Mouse (Mus musculus) 3134 (cell line): ENCODE measurements around the gene Cd59a.
"Not testable (repeated sequence)": the region's sequence is repeated elsewhere in the genome, so short reads cannot be mapped to it uniquely, and the experiment has no call there.

Source experiments
- DNase-seq: peaks from one replicate; pipeline ENCODE4 v3.0.0-alpha.2; 2011; ENCODE audit warnings: low spot score; ENCODE audit not compliant: insufficient read length; ENCODE audit errors: extremely low read depth

Gene Cd59a

DNA sequence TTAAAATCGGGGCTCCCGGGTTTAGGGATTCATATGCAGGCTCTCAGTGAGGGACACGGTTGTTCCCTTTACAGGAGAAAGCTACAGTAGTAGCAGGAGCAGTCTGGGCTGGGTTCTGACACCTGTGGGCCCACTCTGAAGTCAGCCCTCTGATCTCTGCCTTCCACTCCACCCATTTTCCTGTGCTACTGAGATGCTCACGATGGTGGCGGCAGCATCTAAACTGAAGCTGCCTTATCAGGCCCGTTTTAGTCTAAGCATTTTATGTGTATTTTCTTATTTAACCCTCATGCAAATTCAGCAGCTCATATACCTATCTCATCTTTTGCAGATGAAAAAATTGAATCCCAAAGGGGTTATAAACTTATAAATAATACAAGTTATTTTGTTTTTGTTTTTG lies 9.2 kb downstream of the Cd59a start:
- DNase-seq, result no peak

DNA sequence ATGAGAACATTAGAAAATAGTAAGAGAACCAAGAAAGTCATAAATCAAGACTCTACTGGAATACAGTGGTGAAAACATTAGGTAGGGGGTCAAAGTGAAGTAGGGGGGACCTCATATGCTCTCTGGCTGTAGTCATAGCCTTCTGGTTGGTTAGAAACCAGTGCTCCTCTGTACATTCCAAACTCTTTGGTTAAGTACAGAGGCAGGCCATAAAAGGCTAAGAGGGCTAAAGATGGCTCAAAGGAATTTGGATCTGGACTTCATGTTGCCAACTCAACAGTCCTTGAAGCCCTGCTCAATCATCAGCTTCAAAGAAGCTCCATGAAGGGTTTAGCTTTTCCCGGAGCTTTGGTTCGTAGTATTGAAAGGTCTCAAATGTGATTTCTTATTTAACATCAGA lies 13.4 kb downstream of the Cd59a start:
- DNase-seq, result not testable (repeated sequence)

DNA sequence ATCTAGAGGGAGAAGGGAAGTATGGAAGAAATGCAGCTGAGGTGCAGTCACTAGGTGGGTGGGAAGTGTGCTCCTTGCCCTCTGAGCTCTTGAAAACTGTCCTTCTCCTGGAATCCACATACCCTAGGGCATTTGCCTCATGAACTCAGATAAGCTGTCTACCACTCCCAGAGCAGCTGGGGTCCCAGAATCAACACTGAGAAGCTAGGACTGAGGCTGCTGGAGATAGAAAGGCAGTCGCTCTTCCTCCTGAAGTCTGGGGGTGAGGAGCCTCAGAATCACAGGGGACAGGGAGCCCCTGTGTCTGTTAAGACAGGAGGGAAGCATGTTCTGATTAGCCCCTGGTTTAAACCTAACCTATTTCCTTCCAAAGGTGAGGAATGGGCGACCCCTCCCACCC lies 13.9 kb downstream of the Cd59a start:
- no peak for DNase-seq

DNA sequence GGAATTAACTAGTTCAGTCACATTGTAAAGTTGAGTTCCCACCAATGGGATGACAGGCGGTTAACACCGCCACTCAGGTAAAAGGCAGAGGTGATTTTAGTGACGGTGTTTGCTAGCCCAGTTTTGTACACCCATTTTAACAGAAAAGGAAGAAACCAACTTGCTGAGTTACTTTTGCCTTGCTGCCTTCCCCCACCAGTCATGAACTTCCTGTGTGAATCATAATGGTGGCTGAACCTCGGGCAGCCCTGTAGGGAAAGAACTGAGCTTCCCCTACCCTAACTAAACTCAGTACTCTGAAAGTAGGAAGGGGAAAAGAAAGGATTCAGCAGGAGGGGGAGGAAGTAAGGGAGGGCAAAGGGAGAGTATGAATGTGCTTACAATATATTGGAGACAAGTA lies 14.4 kb downstream of the Cd59a start:
- DNase-seq, result no peak

DNA sequence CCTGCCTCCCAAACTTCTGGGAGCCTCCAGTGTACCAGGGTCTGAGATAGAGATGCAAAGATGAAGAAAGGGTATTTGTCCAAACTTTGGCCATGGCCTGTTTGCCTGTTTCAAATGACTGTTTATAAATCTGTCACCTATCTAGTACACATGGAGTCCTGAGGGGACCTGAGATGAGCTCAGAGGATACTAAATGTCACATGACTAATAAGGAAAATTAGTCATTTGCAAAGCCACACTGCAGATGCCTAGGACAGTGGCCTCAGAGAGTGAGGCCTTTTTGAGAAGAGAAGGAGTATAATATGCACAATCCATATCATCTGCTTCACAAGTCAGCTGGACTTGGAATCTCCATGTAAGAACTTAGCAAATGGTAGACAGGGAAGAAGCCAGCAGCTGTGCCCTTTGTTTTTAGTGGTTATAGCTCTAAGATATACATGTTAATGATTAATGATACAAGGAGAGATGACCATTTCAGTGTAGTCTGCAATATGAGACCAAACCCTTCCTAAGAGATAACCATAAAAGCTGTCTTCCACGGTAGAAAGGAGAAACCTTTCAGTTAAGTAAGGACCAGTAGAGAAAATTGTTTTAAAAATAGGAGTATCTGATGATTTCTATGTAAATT lies 15.7 kb downstream of the Cd59a start:
- not testable (repeated sequence) for DNase-seq

DNA sequence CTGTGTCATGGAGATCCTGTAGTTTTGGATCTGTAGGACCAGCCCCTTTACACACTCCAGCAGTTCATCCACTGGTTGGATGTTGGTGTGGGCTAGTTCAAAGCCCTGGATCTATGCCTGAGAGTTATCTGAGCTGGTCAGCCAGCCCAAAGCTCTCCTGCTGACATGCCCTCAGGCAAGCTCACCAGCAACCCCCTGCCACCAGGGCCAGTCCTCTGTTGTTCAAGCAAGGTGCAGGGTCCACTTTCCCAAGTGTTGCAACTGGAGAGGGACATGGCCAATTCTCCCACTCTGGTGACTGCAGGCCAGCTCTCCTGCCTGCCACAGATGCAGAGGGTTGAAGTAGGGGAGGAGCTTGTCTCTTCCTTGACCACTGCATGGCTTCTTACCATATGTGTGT lies 18.0 kb downstream of the Cd59a start:
- DNase-seq, result not testable (repeated sequence)

DNA sequence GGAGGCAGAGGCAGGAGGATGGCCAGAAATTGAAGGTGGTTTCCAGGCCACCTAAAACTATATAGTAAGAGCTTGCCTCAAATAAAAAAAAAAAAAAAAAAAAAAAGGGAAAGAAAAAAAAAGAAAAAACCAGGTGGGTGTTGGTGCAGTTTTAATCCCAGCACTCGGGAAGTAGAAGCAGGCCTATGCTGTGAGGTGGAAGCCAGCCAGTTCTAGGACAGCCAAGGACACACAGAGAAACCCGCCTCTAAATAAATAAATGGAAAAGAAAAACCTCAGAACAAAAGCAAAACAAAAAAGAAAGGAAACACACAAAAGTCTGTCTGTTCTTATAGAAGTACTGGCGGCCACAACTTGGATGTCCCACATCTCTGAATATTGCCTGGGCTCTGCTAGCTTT lies 19.3 kb downstream of the Cd59a start:
- no peak for DNase-seq

DNA sequence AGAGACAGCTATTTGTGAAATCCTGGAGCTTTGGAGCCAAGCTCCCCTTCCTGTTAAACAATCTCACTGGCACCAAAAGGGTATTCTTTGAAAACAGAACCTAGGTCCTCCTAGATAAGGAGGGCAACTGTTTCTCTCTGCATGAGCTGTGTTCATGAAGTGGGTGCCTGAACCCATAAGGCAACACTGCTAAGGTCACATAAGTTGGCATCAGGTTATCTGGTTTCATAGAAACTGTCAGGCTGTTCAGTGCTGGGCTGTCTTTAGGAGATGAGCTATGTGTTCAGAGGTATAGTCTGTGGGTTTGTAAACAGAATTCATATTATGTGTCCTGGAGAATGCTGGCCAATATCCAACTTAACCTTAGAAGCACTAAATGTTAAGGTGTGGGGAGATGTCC lies 21.6 kb downstream of the Cd59a start:
- DNase-seq, result not testable (repeated sequence)

DNA sequence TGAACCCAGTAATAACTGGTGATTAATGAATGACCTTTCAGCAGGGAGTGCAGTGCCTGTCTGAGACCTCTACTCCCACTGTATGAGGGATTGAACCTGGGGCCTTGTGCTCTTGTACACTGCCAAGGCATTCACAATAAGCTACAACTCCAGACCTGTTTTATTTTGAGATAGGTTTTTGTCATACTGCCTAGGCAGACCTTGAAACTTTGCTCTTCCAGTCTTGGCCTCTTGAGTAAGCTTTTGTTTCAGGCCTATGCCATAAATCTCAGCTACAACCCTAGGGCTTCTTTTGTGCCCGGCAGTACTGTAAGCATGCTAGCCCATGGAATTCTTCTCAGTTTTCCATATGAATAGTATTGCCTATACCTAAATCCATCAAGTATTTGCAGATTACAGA lies 23.5 kb downstream of the Cd59a start:
- DNase-seq, result no peak

DNA sequence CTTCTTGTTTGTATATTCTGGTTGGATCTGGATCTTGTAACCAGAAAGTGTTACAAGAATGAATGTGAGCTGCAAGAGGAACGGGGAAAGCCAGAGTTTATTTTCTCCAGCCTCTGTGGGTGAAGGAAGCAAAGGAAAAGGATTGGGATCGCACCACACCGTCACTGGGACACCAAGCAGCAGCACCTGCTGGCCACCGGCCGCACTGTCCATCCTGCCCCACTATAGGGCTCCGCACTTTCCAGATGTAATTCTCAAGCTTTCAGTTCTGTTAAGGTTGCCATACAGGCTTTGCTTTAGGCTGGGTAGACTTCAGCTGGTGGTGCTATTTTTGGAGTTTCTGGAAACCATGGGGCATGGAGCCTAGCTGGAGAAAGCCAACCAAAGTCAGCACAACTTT lies 24.7 kb downstream of the Cd59a start:
- DNase-seq, result no peak

DNA sequence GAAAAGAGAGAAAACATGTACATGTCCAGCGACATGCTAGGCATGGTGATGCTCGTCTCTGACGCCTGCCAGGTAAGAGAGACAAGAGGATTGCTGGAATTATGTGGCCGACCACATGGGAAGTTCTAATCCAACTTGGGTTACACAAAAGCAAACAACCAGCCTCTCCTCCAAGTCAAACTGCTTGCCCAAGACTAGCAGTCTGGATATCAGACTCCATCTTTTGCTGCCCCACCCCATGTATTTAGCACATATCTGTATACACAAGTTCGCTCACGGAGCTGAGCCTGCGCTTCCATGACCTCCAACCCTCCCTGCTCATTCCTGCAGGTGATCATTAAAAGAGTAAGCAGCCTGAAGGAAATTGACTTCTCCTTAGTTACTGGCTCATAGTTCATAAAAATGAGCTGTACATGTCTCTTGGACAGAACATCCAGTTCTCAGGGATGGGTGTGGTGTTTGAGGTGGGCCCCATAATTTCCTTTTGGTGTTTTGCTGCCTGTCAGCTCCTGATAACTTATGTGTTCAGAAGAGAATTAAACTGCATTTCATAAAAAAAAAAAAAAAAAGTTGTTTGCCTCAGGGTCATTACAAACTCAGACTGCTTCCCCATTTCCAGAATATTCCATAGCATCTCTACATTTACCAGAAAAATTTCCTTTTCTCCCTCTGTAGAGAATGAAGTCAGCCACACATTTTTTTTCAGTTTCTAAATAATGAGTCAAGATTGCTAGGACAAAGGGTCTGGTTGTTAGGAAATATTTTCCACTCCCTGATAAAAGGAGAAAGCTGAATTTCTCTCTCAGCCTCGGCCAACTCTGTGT lies 26.3 kb downstream of the Cd59a start:
- DNase-seq, result no peak

DNA sequence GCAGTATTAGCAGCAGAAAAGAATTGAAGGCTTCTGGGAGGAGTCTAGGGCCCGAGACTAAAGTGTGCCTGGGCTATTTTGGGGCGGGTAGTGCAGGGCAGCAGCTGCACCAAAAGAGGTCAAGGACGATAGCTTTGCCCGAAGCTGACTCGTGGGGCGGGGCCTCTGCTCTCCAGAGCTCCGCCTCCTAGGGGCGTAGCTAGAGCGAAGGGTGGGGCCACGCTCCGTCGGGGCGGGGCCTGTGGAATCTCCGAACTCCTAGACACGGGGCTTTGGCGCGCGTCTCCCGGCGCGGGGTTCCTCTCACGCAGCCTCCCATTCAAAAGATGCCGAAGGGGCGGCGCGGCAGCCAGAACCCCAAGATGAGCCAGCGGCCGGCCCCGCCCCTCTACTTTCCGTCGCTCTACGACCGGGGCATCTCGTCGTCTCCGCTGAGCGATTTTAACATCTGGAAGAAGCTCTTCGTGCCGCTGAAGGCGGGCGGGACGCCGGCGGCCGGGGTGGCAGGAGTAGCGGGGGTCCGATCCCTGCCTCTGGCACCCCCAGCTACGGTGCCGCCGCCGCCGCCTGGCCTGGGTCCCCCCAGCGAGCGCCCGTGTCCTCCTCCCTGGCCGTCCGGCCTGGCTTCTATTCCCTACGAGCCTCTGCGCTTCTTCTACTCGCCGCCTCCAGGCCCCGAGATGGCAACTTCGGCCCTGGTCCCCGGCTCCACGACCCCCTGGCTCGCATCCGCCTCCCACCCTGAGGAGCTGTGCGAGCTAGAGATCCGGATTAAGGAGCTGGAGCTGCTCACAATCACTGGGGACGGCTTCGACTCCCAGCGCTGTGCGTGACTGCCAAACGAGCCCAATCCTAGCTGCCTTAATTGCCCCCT lies 27.1 kb downstream of the Cd59a start, which contains the start of gene A930018P22Rik:
A930018P22Rik (plus strand) TSS at position 265 of the 874 bp plus-strand sequence.
- no peak for DNase-seq

DNA sequence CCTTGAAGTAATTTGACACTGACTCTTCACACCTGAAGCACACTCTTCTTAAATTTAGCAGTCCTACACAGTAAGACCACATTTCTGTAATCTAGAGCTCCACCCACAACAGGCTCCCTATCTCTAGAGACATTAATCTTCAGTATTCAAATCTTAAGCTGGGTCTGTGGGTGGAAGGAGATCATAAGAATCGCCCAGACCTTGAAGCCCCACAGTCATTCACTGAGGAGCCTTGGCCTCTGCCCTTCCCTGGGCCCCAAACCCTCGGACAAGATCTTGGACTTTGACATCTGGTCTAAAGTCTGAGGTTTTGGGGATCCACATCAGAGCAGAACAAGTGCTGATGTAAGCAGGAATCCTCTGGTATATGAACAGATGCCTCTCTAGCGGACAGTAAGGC lies 27.9 kb downstream of the Cd59a start:
- no peak for DNase-seq

DNA sequence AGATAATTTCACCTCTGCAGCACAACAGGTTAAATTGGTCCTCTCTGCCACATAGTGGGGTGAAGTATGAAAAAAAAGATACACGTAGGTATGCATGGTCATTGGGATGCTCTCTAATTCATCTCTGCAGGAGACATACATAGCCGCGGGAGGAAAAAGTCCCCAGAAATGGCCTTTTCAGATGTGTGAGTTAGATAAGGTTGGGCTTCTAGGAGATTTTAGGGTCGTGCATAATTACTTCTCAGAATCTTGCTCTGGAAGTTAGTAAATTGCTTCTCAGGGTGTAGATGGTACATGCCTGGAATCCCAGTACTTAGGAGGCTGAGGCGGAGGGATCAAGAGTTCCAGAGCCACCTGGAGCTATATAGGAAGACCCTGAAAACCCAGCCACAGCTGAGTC lies 28.5 kb downstream of the Cd59a start:
- DNase-seq, result no peak

DNA sequence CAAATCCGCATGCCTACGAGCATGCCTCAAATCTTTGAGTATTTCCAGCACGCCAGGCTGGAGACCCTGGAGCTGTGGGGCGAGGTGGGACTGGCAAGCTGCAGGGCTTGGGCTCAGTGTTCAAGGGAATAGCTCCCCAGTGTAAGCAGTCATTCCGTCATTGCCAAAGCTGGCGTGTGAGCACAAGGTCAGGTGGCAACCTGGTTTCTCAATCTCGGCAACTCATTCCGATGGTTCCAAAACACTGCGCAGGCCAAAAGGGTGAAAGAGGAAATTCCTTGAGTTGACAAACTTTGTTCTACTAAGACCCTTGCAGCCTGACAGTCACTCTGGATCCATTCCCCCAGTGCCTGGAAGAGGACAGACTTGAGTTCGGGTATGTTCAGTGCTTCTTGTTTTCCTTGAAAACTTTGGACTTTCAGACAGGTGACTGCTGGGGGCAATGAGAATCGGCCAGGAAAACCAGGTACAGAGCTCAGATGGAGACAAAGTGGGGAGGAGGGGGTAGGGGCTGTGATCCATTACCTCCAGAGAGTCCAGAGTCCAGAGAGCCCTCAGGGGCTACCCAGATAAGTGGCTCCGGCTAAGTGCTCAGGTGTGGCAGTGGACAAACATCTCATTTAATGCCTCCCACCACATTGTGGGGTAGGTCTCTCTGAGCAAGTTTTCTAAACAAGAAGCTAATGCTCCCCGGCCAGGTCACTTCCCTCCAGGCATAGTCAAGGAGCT lies 33.4 kb downstream of the Cd59a start:
- no peak for DNase-seq

DNA sequence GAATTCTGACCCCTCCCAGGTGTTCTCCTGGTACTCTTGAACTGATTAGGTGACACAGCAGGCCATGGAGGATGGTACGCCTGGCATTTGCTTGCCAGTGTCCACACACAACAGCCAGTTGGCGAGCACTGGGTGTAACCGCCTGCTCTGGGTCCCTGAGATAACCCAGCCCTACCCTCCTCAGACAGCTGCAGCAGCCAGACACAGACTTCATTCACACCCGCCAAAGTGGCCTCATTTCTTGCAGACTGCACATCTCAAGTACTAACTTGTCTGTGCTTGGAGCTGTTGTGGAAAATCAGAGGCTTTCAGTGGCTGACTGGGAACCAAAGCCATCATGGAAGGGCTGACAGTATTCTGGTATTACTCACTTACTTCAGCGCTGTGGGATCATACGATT lies 34.6 kb downstream of the Cd59a start:
- no peak for DNase-seq

DNA sequence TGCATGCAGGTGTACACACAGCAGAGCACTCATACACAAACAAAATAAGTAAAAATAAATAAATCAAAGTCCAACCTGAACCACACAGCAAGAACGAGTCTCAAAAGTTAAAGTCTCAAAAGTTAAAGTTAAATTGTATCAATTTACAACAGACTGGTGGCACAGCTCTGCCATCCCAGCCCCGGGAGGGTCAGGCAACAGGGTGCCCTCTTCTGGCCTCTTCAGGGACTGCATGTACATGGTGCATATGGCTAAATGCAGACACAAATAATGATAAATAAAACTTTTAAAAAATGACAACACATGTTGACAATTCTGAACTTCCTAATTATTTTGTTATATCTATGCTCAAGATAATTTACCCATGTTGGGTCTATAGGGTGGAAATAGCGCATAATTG lies 35.4 kb downstream of the Cd59a start:
- DNase-seq, result no peak

DNA sequence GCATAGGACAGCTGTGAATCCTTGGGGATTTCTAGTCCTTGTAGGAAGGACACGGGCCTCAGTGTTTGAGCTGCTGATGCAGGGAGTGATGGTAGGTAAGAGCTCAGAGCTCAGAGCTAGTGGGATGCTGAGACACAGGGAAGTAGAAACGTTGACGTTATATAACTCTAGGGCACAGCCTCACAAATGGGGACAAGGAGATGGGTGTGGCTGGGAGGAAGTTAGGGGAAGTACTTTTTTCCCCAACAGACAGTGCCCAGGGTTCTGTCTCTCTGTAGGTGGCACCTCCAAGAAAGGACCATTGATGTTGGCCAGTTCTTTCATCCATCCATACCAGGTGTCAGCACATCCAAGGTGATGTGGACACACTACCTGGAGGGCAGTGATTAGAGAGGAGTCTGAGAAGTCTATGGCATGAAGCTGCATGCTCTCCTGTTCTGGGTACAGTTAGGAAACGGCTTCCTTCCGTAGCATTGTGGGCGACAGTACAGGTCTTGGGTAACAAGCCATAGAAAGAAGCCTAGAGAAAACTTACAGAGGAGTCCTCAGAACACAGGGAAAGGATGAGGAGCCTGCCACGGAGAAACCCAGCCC lies 36.8 kb downstream of the Cd59a start:
- DNase-seq, result no peak

DNA sequence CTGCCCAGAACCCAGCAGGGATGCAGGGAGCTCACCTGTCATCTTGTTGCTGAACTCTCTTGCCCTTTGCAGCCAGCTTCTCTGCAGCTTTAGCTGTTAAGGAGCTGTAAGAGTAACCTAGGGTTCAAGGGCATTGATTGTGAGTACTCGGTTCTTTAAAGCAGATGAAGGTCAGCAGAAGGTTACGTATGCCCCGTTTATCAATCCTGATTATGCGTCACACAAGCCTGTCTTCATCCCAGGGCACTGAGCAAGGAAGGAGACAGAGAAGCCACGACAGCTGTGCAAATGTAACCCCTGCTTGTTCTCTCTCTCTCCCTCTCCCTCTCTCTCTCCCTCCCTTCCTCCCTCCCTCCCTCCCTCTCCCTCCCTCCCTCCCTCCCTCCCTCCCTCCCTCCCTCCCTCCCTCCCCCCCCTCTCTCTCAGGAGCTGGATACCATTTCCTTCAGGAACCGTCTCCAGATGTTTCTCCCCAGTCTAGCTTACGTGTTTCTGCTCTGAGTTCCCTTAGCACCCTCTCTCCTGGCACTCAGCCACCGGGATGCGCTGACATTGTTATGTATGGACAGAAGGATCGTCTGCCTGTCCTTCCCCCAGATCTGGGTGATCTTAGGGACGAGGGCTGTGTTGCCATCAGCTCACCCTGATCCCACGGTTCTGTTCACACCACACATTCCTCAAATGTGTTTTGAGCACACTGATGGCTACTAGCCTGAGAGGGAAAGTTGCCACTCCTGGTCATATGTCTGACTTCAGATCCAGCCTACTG lies 37.6 kb downstream of the Cd59a start:
- no peak for DNase-seq
